Mouse (Mus musculus): ENCODE measurements around the gene Adgrl3. TPM values are rescaled to one million over a fixed set of nuclear protein-coding genes. Genes with fewer than 3 reads are reported as not detected.

The Adgrl3 gene
- polyA plus RNA-seq, 1 experiment from 2014 or later: 38.2 TPM

DNA sequence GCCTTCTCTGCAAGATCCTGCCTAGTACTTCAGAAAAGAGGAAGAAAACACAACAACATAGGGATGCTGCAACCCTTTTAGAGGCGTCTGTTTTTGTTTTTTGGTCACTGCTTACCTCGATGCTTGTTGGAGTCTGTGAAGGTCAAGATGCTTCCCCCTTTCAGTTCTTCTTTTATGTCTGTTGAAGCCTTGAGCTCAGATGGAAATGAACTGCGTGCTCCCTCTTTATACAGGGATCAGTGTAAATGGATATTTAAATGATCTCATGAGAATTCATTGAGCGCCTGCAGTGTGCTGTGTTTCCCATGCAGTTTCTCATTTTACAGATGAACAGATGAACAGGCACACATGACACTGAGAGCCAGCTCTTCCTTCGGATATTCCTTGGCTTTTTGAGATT is 136.9 kb downstream of the Adgrl3 start:
- Histone ChIP-seq H3K4me1 (0 out of 2 replicates have a peak, but pooled peaks cover 4% of the 10 kb centered on the region), H3K27me3 (no peaks in the 10 kb centered on the region), H3K4me2 (no peak overlapping the region), H3K9me3 (no peaks in the 10 kb centered on the region), H3K27ac (no peak overlapping the region), H3K36me3 (no peaks in the 10 kb centered on the region), H3K9ac (no peak overlapping the region), H3K4me3 (no peak overlapping the region)
- ATAC-seq (ENCODE audit: insufficient number of reproducible peaks, insufficient read depth, low FRiP score, low TSS enrichment, low read depth): no peak
- WGBS: 57% methylated on average over 5 of the region's 5 CpGs

- Histone ChIP-seq H3K27me3 (no peaks in the 10 kb centered on the region), H3K27ac (no peak overlapping the region), H3K4me1 (0 out of 2 replicates have a peak, but pooled peaks cover 4% of the 10 kb centered on the region), H3K4me3 (no peak overlapping the region), H3K9ac (no peak overlapping the region), H3K4me2 (no peak overlapping the region), H3K36me3 (no peaks in the 10 kb centered on the region), H3K9me3 (no peaks in the 10 kb centered on the region)
- ATAC-seq (ENCODE audit: insufficient number of reproducible peaks, insufficient read depth, low FRiP score, low TSS enrichment, low read depth): no peak
- WGBS: 89% methylated on average over 12 of the region's 12 CpGs
Measured at GRCm38 (mm10) chr5:81159013-81159412, 139.1 kb downstream of the Adgrl3 start.

GRCm38 (mm10) chr5:81160431-81160830 is 140.5 kb downstream of the Adgrl3 start:
- Histone ChIP-seq H3K27ac (no peak overlapping the region), H3K4me3 (no peak overlapping the region), H3K9ac (no peak overlapping the region), H3K27me3 (no peaks in the 10 kb centered on the region), H3K9me3 (no peaks in the 10 kb centered on the region), H3K4me1 (0 out of 2 replicates have a peak, but pooled peaks cover 4% of the 10 kb centered on the region), H3K36me3 (no peaks in the 10 kb centered on the region), H3K4me2 (no peak overlapping the region)
- no peak for ATAC-seq (ENCODE audit: insufficient number of reproducible peaks, insufficient read depth, low FRiP score, low TSS enrichment, low read depth)
- 75% methylated on average over 6 of the region's 6 CpGs for WGBS

DNA sequence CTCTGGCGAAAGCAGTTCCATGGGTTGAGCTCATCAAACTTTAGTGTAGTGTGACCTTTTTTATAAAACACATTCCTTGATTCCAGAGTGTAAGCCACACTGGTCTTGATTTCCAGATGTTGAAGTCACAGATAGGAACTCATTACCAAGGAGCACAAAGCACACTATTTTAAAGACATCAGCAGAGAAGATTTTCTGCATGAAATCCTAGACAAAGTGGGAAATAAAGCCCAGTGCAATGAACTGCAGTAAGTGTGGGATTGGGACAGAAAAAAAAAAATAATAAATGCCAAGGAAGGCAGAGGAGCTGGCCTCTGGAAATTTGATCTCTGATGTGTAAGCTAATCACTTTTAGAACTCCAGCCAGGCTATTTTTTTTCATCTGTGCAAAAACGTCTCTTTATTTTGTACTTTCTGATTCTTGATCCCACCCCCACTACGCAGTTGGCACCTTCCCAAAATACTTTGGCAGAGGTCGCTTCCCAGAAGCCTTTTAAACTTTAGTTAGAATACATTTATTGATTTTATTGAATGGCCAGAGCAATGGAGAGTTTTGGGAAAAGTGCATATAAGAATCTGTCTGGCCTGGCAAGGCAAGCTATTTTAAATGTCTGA is 169.0 kb downstream of the Adgrl3 start:
- no peaks in the 10 kb centered on the region for H3K36me3 ChIP-seq
- H3K27ac ChIP-seq: peak overlapping the region; percentile 28; the same call in 1 of the 2 replicates
- no peaks in the 10 kb centered on the region for H3K27me3 ChIP-seq
- no peak overlapping the region for H3K9ac ChIP-seq
- WGBS: 17% methylated on average over 4 of the region's 4 CpGs
- no peak overlapping the region for H3K4me2 ChIP-seq
- peaks cover 6% of the 10 kb centered on the region; the same call in 1 of the 2 replicates for H3K4me1 ChIP-seq
- H3K4me3 ChIP-seq: no peak overlapping the region
- no peak for ATAC-seq (ENCODE audit: insufficient number of reproducible peaks, insufficient read depth, low FRiP score, low TSS enrichment, low read depth)
- H3K9me3 ChIP-seq: no peaks in the 10 kb centered on the region

- Histone ChIP-seq H3K4me2 (no peak overlapping the region), H3K36me3 (no peaks in the 10 kb centered on the region), H3K4me3 (no peak overlapping the region), H3K4me1 (no peaks in the 10 kb centered on the region), H3K27ac (no peak overlapping the region), H3K9me3 (no peaks in the 10 kb centered on the region), H3K9ac (no peak overlapping the region), H3K27me3 (no peaks in the 10 kb centered on the region)
- no peak for ATAC-seq (ENCODE audit: insufficient number of reproducible peaks, insufficient read depth, low FRiP score, low TSS enrichment, low read depth)
Measured at GRCm38 (mm10) chr5:81200354-81200753, 180.4 kb downstream of the Adgrl3 start.

DNA sequence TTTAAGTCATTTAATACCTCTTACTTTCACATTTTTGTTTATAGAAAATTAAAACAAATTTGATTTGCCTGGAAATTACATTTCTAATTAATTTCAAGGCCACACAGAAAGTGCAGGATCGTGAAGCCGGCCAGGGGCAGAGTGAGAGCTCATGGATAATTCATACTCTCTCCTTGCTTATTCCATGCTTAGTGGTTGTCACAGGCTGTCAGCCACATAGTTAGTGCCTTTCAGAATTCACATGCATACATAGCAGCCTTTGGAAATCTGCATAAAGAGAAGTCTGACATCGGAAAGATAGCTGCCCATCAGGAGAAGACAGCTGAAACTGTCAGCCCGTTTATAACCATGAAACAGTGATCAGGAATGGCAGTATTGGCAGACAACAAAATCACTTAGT is 181.9 kb downstream of the Adgrl3 start:
- no peaks in the 10 kb centered on the region for H3K27me3 ChIP-seq
- no peak overlapping the region for H3K4me3 ChIP-seq
- H3K36me3 ChIP-seq: no peaks in the 10 kb centered on the region
- H3K4me2 ChIP-seq: no peak overlapping the region
- ATAC-seq (ENCODE audit: insufficient number of reproducible peaks, insufficient read depth, low FRiP score, low TSS enrichment, low read depth): no peak
- no peaks in the 10 kb centered on the region for H3K4me1 ChIP-seq
- H3K9me3 ChIP-seq: no peaks in the 10 kb centered on the region
- no peak overlapping the region for H3K27ac ChIP-seq
- H3K9ac ChIP-seq: no peak overlapping the region
- WGBS: 71% methylated on average over 4 of the region's 4 CpGs

GRCm38 (mm10) chr5:81218500-81219057 is 198.6 kb downstream of the Adgrl3 start:
- ATAC-seq (ENCODE audit: insufficient number of reproducible peaks, insufficient read depth, low FRiP score, low TSS enrichment, low read depth): no peak
- no peaks in the 10 kb centered on the region for H3K9me3 ChIP-seq
- H3K4me2 ChIP-seq: no peak overlapping the region
- H3K4me1 ChIP-seq: no peaks in the 10 kb centered on the region
- H3K27ac ChIP-seq: no peak overlapping the region
- no peak overlapping the region for H3K9ac ChIP-seq
- no peaks in the 10 kb centered on the region for H3K27me3 ChIP-seq
- WGBS: 51% methylated on average over 2 of the region's 2 CpGs
- H3K36me3 ChIP-seq: no peaks in the 10 kb centered on the region
- H3K4me3 ChIP-seq: no peak overlapping the region

DNA sequence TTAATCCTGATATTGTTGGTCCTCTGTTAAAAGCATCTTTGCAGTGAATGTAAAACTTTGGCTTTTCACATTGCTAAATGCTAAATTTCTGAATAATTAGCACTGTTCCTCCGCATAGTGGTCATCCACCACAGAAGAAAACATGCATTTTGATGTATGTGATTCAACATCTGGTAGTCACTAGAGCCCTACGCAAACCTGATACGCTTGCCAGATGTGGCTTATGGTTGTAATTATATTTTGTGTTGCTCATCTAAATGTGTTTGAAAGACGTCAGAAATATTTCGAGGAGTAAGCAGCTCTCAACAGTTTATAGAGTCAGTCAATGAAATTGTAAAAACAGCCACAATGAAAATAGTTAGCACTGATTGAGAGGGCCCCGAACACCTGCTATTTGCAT is 204.5 kb downstream of the Adgrl3 start:
- ATAC-seq (ENCODE audit: insufficient number of reproducible peaks, insufficient read depth, low FRiP score, low TSS enrichment, low read depth): no peak
- no peak overlapping the region for H3K9ac ChIP-seq
- 29% methylated on average over 6 of the region's 6 CpGs for WGBS
- H3K9me3 ChIP-seq: no peaks in the 10 kb centered on the region
- H3K27me3 ChIP-seq: no peaks in the 10 kb centered on the region
- peaks cover 7% of the 10 kb centered on the region; the same call in 1 of the 2 replicates for H3K4me1 ChIP-seq
- no peak overlapping the region for H3K27ac ChIP-seq
- 0 out of 2 replicates have a peak overlapping the region, but pooled peaks have one; percentile 20 for H3K4me2 ChIP-seq
- H3K36me3 ChIP-seq: no peaks in the 10 kb centered on the region
- no peak overlapping the region for H3K4me3 ChIP-seq

GRCm38 (mm10) chr5:81225486-81225885 is 205.5 kb downstream of the Adgrl3 start:
- H3K4me2 ChIP-seq: no peak overlapping the region
- no peak overlapping the region for H3K4me3 ChIP-seq
- ATAC-seq (ENCODE audit: insufficient number of reproducible peaks, insufficient read depth, low FRiP score, low TSS enrichment, low read depth): no peak
- no peaks in the 10 kb centered on the region for H3K27me3 ChIP-seq
- H3K4me1 ChIP-seq: peaks cover 7% of the 10 kb centered on the region; the same call in 1 of the 2 replicates
- WGBS: 76% methylated on average over 2 of the region's 2 CpGs
- H3K9me3 ChIP-seq: no peaks in the 10 kb centered on the region
- no peaks in the 10 kb centered on the region for H3K36me3 ChIP-seq
- no peak overlapping the region for H3K27ac ChIP-seq
- H3K9ac ChIP-seq: no peak overlapping the region

DNA sequence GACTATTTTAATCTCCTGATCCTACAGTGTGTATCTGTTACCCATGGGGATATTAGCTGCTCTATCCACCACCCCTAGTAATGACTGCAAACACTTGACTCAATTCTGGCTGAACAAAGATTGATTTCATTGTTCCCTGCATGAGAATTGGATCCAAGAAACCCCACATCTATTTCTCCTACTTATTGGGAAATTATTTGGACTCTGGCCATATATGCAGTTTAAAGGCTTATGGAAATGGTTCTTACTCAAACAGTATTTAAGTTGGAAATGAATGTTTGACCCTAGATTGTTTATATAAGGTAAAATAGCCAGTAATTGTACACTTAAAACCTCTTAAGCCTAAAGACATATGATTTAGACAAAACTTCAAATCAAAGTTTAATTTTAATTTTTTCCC is 207.3 kb downstream of the Adgrl3 start:
- Histone ChIP-seq H3K27me3 (no peaks in the 10 kb centered on the region), H3K9ac (no peak overlapping the region), H3K9me3 (no peaks in the 10 kb centered on the region), H3K4me1 (peaks cover 7% of the 10 kb centered on the region; the same call in 1 of the 2 replicates), H3K4me3 (no peak overlapping the region), H3K27ac (no peak overlapping the region), H3K4me2 (no peak overlapping the region), H3K36me3 (no peaks in the 10 kb centered on the region)
- no peak for ATAC-seq (ENCODE audit: insufficient number of reproducible peaks, insufficient read depth, low FRiP score, low TSS enrichment, low read depth)

- no peak overlapping the region for H3K4me3 ChIP-seq
- H3K4me1 ChIP-seq: no peaks in the 10 kb centered on the region
- WGBS: 72% methylated on average over 5 of the region's 5 CpGs
- no peaks in the 10 kb centered on the region for H3K36me3 ChIP-seq
- no peaks in the 10 kb centered on the region for H3K27me3 ChIP-seq
- no peak overlapping the region for H3K4me2 ChIP-seq
- ATAC-seq (ENCODE audit: insufficient number of reproducible peaks, insufficient read depth, low FRiP score, low TSS enrichment, low read depth): no peak
- no peak overlapping the region for H3K9ac ChIP-seq
- H3K27ac ChIP-seq: no peak overlapping the region
- H3K9me3 ChIP-seq: no peaks in the 10 kb centered on the region
Measured at GRCm38 (mm10) chr5:81248724-81249123, 228.8 kb downstream of the Adgrl3 start.

DNA sequence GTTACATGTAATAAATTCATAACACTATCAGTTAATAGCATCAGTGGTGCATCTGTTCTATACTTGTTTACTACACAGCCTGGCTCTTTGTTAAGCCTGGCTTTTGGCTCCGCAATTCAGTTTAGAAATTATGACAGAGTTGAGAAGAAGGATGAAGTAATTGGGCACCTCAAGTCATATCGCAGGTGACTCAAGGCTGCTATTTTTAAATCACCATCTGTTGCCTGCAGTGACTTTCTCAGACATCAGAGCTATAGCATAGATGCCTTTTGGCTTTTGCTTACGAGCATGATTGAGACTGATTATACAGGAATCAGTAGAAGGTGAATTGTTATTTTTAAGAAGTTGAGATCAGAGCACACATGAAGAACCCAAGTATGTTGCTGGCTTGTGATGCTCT is 236.2 kb downstream of the Adgrl3 start:
- no peak for ATAC-seq (ENCODE audit: insufficient number of reproducible peaks, insufficient read depth, low FRiP score, low TSS enrichment, low read depth)
- Histone ChIP-seq H3K4me1 (no peaks in the 10 kb centered on the region), H3K27me3 (no peaks in the 10 kb centered on the region), H3K36me3 (no peaks in the 10 kb centered on the region), H3K4me2 (no peak overlapping the region), H3K27ac (no peak overlapping the region), H3K4me3 (no peak overlapping the region), H3K9ac (no peak overlapping the region), H3K9me3 (no peaks in the 10 kb centered on the region)
- 86% methylated on average over 3 of the region's 3 CpGs for WGBS

Data from embryonic facial prominence, embryonic 13.5 days (tissue).